Mouse (Mus musculus) frontal cortex, postnatal 25 days (tissue): ENCODE results near the gene Evx1.

Source experiments
- DNase-seq, 2 experiments: peaks; one replicate each; pipeline ENCODE4 v3.0.0; 2022; ENCODE audit warnings: low spot score in 2 of 2

Gene Evx1

DNA sequence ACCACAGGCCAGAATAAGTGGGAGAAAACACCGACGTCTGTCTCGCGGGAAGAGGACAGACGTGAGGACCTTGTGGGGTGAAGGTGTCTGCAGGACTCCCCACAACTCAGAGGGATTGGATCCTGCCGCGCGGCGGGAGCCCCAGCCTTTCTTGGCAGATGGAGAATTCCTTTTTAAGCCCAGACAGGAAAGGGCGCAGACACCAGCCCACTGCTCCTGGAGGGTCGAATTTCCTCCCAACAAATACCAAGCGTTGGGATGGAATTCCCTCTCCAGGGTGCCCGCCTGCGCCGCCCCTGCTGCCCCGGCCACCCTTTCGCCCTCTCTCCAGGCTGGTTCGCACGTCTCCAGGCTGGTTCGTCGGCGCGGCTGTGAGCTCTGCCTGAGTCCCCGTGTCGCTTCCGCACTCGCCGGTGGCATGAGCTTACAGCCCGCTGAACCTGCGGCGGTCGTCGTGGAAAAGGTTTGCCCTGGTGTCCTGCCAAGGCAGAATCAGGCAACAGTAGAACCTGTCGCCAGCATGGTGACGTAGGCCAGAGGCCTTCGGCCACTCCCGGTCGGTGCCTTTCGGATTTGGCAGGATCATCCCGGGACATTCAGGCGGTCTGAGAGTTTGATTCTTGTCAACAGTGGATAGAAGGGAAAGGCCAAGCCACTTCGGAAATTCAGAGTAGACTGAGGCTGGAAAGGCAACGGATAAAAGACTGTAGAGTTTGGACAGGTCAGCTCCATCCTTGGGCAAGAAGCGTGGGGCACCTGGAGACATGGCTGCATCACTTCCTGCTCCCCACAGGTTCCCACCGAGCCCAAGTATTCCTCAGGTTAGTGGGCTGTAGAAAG is 22.1 kb upstream of the Evx1 start:
- DNase-seq = no peak

DNA sequence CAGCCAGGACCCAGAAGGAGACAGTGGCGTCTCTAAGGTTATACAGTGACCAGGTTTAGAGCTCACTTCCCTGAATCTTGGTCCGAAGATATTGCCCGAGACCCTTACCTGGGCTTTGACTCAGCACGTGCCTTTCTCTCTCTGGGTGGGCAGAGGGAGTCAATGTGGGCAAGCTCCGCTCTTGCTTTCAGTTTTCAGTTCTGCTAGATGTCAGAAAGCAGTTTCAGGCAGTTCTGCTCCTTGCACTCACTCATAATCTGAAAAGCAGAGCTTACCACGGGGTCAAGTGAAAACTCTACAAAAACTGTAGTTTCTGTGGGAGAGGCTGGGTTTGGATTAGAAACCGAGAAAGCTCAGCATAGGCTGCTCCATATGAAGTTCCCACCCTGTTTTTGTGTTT is 21.0 kb upstream of the Evx1 start:
- DNase-seq = no peak

DNA sequence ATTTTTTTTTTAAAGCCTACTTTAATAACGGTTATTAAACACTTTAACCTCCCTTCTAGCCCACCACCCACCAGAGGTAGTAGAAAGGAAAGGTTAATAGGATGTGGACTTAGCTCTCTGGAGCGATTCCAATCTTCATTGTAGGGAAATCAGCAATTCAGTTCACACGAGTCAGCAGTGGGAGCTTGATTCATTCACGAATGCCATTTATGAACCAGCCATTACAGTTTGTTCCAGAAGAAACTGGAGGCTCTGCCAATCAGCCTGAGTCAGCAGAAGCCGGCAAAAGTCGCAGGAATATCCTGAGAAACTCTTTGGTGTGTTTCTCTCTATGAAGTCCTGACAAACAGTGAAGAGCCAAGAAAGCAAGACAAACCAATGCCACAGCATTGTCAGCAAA is 18.7 kb upstream of the Evx1 start:
- no peak for DNase-seq

DNA sequence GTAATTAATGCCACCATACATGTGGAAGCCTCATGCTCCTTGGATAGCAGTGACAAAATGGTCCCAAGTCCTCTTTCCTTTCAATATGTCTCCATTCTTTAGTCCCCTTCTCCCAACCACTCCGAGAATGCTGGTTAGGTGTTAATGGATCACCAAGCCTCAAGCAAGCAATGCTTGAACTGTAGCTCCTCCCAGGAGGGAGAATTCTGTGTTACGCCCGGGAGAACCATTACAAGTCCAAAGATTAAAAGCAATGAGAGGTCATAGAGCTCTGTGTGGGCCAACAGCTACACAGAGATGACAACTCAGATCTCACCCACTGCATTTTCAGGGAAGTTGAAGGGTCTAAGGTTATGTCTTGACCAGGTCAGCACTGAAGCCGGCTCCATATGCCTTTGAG is 14.8 kb upstream of the Evx1 start:
- no peak for DNase-seq

DNA sequence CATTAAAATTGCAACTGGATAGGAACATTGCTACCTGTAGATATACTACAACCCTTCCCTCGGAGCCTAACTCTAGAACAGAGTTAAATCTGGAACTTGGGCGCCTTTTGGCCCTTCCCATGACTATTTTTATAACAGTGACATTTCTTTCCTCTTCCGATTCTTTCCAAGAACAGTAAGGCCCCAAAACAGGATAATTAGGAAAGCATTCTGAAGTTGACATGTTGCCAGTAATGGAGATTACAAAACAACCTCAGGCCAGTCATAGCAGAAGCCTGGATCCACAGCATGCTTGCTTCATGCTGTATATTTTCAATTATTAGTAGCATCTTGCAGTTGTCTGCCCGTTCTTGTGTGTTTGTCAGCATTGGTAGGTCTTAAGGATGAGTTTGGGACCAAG is 12.5 kb upstream of the Evx1 start:
- no peak for DNase-seq

DNA sequence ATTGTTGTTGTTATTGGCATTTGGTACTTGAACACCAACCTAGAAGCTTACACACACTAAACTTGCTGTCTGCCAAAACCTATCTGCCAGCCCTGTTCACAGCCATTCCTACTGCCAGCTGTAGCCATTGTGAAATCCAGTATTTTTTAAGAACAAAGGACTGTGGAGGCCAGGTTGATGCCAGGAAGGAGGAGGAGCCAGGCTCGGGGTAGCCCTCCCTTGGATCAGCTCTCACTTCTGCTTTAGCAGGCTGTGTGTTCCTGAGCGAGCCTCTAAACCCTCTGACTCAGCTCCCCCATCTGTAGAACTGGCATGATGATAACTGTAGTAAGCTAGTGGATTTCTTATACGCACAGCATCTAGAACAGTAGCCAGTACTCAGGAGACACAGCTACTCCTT is 9.9 kb upstream of the Evx1 start:
- DNase-seq = no peak

DNA sequence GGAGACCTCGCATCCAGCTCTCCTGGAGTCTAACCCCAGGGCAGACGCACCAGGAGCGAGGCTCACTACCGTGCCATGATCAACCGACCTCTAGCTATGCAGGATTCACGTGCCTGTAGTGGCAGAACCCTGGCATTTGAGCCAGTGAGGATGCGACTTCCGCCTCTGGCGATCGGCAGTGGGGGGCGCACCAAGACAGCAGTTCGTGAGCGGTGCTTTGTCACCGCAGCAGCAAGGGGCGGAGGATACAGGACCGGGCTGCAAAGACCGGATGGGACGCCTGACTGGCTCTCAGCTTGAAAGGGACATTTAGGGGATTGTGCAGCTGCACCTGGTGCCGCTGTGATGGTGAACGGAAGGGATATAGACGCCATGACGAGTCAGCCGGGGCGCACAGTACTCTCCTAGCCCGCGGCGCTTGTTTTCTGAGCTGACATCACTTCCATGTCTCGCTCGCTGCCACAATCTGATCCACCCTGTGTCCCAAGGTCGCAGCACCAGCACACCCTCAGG is 7.4 kb upstream of the Evx1 start:
- DNase-seq = peak; percentile 48 to 53

DNA sequence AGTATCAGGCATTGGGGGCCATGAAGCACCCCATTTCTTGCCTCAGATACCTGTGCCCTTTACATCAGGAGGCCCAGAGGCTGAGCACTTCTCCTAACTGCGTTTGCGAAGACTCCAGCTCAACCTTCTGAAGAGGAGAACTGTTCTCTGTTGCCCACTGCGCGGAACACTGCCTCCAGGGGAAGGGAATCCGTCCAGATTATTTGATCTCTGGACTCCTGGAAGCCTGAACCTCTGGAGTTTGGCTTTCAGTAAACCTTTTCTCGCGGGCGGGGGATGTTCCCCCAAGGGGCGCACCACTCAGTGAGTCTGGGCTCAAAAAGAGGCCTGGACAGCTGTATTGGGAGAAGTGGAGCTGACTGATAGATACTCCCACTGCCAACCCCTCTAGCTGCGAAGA is 3.5 kb upstream of the Evx1 start:
- DNase-seq = no peak

DNA sequence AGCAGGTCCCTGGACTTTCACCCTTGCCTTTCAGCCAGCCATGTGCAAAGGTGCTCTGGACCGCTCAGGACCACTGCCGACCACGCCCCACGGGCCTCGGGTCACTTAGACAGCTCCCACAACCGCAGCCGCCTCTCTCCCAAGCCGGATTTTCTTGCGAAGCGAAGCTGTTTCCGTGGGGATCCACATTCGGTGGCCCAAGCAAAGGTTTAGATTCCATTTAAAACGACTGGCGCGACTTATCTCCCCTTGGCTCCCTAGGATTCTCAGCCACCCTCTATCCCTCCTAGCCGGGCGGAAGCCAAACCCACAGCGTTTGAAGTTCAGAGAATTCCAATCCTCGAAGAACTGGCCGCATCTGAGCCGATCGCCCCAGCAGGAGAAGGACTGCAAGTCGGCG is 2.9 kb upstream of the Evx1 start:
- DNase-seq = no peak

DNA sequence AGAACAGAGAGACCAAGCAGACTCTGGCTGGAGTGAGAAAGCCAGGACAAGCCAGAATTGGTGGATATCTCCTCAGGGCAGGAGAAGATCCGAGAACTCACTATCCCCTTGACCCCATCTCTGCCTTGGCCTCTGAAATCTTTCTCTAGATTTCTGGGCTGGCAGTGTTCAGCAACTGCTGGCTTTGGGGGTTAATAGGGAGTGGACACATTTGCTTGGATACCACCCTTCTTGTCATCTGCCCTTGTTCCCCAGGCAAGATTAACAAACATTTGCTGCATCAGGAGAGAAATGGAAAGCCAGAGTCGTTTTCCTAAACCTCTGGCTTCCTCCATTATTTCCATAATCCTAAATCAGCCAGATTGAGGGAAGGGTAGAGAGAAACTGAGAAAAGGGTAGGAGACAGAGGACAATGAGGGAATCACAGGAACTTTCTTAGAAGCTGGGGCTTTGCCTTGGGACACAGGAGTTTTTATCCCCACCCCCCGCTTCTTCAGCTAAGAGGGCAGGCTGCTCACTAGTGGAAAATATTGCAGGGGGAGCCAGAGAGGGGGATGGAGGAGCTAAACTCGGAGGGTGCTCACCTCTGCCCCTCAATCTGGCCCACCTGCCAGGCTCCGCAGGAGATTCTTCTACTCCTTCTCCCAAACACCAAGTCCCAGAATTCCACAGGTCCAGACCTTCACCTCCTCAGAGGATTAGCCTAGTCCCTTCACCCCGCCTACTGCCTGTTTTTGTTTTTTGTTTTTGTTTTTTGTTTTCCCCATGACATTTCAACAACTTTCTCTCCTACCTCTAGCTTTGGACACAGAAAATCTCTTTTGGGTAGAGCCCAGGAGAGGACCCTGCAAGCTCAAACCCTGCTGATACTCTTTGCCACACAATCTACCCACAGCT is 1.4 kb upstream of the Evx1 start:
- DNase-seq = no peak

DNA sequence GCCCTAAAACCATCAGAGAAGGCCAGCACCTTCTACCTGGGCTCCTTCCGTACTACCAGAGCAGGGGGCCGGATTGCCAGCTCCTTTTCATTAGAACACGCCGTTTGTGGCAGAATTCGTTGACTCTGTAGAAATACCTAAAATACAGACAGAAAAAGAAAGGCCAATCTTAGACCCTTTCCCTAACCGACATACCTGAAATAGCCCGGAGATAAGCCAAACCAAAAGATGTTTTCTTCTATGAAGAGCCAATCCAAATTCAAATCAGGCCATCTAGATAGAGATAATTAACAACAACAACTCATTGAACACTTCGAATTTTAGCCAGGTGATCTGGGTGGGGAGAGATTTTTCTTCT is 761 bp upstream of the Evx1 start:
- no peak for DNase-seq

DNA sequence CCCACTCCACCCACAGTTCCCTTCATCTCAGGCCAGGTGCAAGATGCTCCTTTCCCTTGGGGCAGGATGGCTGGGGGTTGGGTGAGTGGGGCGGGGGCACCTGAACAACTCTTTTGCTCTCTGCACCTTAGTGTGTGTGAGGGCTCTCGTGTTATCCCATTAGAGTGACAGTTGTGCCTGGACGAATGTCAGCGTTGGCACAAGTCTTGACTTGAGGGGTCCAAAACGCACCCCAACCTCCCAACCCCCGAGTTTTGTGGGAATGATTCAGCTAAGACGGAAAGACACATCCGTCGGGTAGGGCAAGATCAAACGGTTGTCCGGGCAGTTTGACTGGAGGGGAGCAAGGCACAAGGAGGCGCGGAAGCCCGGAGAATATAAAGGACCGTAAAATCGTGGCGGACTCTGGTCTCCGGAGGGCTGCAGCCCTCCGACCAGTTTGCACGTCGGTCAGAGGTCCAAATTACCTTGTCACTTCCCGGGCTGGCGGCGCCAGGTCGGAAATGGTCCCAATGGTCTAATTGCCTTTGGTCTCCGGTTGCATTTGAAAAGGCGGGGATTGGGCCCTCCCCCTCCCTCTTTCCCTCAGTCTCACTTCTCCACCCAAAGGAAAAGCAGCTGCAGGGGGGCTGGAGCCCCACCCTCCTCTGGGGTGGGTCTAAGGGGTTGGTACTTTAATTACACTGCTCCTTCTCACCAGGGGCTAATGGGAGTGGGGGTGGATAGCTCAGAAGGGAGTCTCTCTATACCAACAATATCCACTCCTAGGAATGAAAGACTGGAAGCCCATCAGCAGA is 1.2 kb downstream of the Evx1 start:
- no peak for DNase-seq

DNA sequence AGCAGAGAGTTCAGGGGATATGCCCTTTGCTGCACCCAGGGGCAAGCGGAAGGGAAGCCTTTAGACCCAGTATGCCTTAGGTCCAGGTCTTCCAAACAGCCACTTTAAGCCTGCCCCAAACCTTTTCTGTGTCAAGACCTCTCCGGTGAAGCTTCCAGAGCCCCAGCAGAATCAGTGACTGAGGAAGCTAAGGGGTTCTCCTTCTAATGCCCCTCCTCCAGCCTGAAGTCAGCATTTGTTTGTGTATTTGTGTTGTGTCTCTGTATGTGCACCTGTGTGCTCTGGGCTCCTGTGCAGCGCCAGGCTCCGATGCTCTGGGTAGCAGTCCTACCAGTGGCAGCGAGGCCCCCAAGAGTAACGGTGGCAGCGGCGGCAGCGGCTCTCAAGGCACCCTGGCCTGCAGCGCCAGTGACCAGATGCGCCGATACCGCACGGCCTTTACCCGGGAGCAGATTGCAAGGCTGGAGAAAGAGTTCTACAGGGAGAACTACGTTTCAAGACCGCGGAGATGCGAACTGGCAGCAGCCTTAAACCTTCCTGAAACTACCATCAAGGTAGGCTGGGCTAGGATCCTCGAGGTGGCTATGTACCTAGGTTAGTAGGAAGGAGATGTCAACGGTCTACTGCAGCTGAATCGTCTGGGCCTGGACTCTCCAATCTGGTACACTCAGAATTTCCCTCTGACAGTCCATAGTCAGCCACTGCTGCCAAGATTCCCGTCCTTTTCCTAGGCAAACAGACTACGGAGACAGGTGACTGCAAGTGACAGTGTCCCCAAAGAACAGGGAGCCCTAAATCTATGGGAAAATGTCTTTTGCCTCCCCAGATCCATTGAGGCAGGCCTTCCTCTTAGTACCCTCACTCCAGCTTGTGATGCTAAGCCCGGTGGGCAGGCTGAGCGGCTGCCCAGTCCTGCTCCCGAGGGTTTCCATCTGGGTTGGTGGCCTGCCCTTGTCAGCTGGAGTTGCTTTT is 2.4 kb downstream of the Evx1 start:
- DNase-seq = no peak

DNA sequence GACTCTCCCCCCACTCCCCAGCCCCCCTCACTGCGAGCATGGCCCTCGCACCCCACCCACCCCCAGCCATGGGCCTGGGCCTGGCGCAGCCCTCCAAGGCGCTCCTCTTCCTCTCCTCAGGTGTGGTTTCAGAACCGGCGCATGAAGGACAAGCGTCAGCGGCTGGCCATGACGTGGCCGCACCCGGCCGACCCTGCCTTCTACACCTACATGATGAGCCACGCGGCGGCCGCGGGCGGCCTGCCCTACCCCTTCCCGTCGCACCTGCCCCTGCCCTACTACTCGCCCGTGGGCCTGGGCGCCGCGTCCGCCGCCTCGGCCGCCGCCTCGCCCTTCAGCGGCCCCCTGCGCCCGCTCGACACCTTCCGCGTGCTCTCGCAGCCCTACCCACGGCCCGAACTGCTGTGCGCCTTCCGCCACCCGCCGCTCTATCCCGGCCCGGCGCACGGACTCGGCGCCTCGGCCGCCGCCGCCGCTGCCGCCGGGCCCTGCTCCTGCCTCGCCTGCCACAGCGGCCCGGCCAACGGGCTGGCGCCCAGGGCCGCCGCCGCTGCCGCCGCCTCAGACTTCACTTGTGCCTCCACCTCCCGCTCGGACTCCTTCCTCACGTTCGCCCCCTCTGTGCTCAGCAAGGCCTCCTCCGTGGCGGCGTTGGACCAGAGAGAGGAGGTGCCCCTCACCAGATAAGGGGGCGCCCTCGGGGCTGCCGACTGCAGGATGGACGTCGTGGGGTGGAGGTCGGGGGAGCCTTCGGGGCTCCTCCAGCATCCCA is 3.3 kb downstream of the Evx1 start:
- DNase-seq = no peak

DNA sequence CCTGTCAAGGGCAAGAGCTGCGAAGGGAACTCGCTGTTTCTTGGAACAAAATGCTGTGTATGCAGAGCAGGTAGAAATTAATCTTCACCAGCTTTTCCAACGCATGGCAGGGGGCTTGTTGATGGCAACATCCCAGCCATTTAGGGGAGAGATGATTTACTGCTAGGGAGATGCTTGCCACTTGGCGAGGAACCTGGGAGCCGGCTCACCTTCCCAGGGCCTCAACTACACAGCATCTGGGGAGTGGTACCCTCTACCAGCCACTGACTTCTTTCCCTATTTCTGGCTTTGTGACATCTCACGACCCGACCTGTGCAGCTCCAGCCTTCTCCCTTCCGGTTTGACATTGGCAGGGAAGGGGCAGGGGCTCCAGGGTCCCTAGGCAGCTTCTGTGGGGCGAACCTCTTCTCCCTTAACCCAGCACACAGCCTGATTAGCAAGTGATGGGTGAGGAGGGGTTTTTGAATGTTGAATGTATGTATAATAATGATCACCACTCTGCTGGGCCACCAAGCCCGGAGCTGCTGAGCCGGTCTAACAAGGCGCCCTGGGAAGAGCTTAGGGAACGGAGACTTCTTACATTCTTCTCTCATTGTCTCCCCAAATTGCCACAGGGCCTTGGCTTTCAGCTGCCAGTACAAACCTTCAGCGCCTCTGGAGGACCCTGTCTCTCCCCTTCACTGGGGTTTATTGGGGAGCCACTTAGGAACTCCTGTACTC is 4.3 kb downstream of the Evx1 start:
- DNase-seq = no peak

DNA sequence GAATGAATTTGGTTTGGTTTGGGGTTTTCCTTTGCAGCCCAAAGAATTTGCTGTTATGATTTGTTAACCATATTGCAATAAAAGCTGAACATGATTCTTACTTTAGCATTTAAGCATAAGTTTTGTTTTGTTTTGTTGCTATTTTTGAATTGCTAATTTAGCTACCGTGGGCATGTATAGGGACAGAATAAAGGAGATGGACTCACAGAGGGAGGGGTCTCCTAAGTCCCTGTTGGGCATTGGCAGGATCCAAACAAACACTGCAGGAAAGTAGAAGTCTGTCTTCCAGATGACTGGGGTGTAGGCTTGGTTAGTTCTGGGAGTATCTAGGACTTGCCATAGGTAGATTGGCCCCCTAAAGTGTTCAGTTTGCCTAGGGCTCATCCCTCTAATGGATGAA is 5.0 kb downstream of the Evx1 start:
- DNase-seq = no peak

DNA sequence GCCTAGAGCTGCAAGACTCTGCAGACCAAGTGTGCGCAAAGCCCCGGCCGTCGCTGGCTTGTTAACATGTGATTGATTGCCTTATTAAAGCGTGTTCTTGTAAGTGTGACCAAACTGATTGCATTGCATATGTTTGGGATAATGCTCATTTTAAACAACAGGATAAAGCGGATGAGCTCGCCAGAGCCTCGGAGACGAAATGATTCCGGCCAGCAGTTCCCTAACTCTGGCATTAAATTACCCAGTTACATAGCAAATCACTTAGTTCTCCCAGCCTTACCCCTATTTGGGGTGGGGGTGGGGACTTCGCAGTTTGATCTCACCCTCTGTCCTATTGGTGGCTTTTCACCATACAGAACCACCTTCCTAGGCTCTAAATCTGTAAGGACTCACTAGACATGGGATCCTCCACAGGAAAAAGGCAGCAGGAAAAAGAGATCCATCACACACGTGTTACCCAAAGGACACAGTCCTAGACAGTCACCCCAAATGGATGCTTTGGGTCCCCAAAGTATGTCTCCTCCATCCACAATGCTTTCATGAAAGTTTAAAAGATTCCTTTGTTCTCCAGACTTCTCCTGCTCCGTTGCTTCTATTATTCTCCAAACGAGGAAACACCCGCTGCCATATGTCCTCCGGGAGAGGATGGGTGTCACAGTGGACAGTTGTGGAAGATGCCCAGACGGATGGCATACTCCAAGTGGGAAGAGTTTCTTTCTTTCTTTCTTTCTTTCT is 6.8 kb downstream of the Evx1 start:
- no peak for DNase-seq

DNA sequence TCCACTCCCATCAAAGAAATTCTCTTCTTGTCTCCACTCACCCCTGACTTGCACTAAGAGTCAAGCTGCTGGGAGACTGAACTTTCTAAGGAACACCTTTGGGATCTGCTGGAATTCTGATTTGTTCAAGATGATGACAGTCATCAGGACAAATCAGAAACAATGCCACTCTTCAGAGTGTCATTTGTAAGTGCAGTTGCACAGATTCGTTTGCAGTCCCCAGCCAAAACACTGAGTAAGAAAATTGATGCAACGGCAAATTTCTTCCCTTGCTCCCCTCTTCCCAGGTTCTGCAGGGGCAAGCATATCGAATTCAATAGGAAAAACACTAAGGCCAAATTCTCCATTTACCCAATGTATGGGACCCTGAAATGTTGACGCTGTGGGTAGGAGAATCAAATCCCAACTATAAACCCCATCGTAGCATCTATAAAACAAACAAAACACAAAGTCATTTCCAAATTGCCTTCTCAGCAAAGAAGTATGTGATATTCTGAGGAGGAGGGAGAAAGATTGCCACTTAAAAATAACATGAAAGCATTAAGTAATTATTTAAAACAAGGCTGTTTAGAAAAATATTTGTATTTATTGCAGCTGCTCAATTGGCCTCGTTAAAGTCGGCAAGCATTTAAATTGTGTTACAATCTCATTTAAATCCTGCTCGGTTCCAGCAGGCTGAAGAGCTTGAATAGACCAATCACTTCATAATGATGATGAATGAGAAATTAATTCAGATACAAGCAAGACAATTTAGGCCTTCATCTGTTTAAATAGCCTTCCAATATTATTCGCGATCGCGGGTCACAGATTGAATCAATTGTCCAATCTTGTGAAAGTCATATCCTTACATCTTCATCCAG is 7.9 kb downstream of the Evx1 start:
- DNase-seq = no peak
